Mouse (Mus musculus) neural tube, embryonic 14.5 days (tissue): ENCODE results near the gene Fam219b. TPM values are rescaled to one million over a fixed set of nuclear protein-coding genes. Genes with fewer than 3 reads are reported as not detected.
A peak's percentile ranks its signal among the peaks of the same experiment; 100 is the strongest.

Experiments used
- ATAC-seq: fragments of 200-750 bp; cut with Nextera tagmentation; 2 replicates; pipeline ENCODE4 v1.8.0; 2017; ENCODE audit warnings: low read depth, mild to moderate bottlenecking, moderate TSS enrichment, moderate library complexity
- H3K27ac ChIP-seq: fragments of 300-500 bp; sonication (generic); 2 replicates; pipeline ENCODE4 v1.5.1; 2014; ENCODE audit warnings: low read depth, mild to moderate bottlenecking, control low read depth, low read length, moderate library complexity, mixed read lengths
- H3K27me3 ChIP-seq: fragments of 300-500 bp; sonication (generic); 2 replicates; pipeline ENCODE4 v1.6.1; 2014; ENCODE audit warnings: low read length; ENCODE audit not compliant: control insufficient read depth, insufficient read depth
- H3K36me3 ChIP-seq: fragments of 300-500 bp; sonication (generic); 2 replicates; pipeline ENCODE4 v1.6.1; 2014; ENCODE audit warnings: low read length, mixed read lengths; ENCODE audit not compliant: control insufficient read depth, insufficient read depth
- H3K4me1 ChIP-seq: fragments of 300-500 bp; sonication (generic); 2 replicates; pipeline ENCODE4 v1.6.1; 2014; ENCODE audit warnings: low read length; ENCODE audit not compliant: control insufficient read depth, insufficient read depth
- H3K4me2 ChIP-seq: fragments of 300-500 bp; sonication (generic); 2 replicates; pipeline ENCODE4 v1.6.1; 2014; ENCODE audit warnings: mild to moderate bottlenecking, low read depth, low read length, control low read depth
- H3K4me3 ChIP-seq: fragments of 300-500 bp; sonication (generic); 2 replicates; pipeline ENCODE4 v1.5.1; 2014; ENCODE audit warnings: low read depth, low read length, control low read depth, mixed read lengths
- H3K9ac ChIP-seq: fragments of 300-500 bp; sonication (generic); replicated peaks from 2 replicates; pipeline ENCODE4 v1.6.1; 2014; ENCODE audit warnings: low read depth, mild to moderate bottlenecking, control low read depth, low read length, mixed read lengths
- H3K9me3 ChIP-seq: fragments of 300-500 bp; sonication (generic); 2 replicates; pipeline ENCODE4 v1.6.1; 2016; ENCODE audit warnings: low read length; ENCODE audit not compliant: control insufficient read depth
- WGBS: fragments of 180-500 bp; shearing (Covaris S2); extraction: QIAGEN DNeasy Blood & Tissue Kit; methylation state at CpG from one replicate; pipeline ENCODE4 v1.1.7; 2014; 5-methylcytosine and 5-hydroxymethylcytosine counted together
- polyA plus RNA-seq: library from polyadenylated mRNA; unstranded; fragments of >200 nt; fragmentation: Nextera tagmentation; extraction: Ambion mirVana; gene quantifications from 2 replicates; pipeline ENCODE4 v1.2.1, GENCODE M21; 2014

The Fam219b gene
- polyA plus RNA-seq = 23.7 and 24.0 TPM in 2 replicates

- H3K36me3 ChIP-seq = peaks cover 24% of the 10 kb centered on the region; the same call in 1 of the 2 replicates
- H3K9me3 ChIP-seq = no peaks in the 10 kb centered on the region
- peak within 1 kb of the TSS; percentile 90 for H3K9ac ChIP-seq
- peak within 1 kb of the TSS; percentile 90 for H3K27ac ChIP-seq
- no peaks in the 10 kb centered on the region for H3K27me3 ChIP-seq
- peaks cover 12% of the 10 kb centered on the region for H3K4me1 ChIP-seq
- H3K4me3 ChIP-seq = peak within 1 kb of the TSS; percentile 91
- WGBS = 2% methylated on average over 39 of the region's 45 CpGs
- peak; percentile 91 for ATAC-seq
- H3K4me2 ChIP-seq = peak within 1 kb of the TSS; percentile 82
Measured at GRCm38 (mm10) chr9:57537044-57537727, at the start of gene Fam219b. TSS of gene Fam219b (plus strand) at chr9:57537528.

- 81% methylated on average over 7 of the region's 7 CpGs for WGBS
- Histone ChIP-seq H3K27me3 (no peaks in the 10 kb centered on the region), H3K4me2 (no peak overlapping the region), H3K36me3 (no peaks in the 10 kb centered on the region), H3K4me1 (no peaks in the 10 kb centered on the region), H3K4me3 (no peak overlapping the region), H3K27ac (no peak overlapping the region), H3K9me3 (no peaks in the 10 kb centered on the region), H3K9ac (no peak overlapping the region)
- ATAC-seq = no peak
Measured at GRCm38 (mm10) chr9:57487807-57488206, 49.5 kb upstream of the Fam219b start.

GRCm38 (mm10) chr9:57493532-57493931, 43.8 kb upstream of the Fam219b start:
- H3K4me1 ChIP-seq = peaks cover 5% of the 10 kb centered on the region; the same call in 1 of the 2 replicates
- no peak overlapping the region for H3K4me2 ChIP-seq
- no peaks in the 10 kb centered on the region for H3K9me3 ChIP-seq
- no peak overlapping the region for H3K4me3 ChIP-seq
- H3K9ac ChIP-seq = no peak overlapping the region
- H3K27ac ChIP-seq = no peak overlapping the region
- H3K36me3 ChIP-seq = no peaks in the 10 kb centered on the region
- no peak for ATAC-seq
- WGBS = 86% methylated on average over 2 of the region's 2 CpGs
- no peaks in the 10 kb centered on the region for H3K27me3 ChIP-seq

- Histone ChIP-seq H3K36me3 (no peaks in the 10 kb centered on the region), H3K4me2 (no peak overlapping the region), H3K9me3 (no peaks in the 10 kb centered on the region), H3K4me1 (peaks cover 8% of the 10 kb centered on the region; the same call in 1 of the 2 replicates), H3K9ac (no peak overlapping the region), H3K4me3 (no peak overlapping the region), H3K27me3 (no peaks in the 10 kb centered on the region), H3K27ac (no peak overlapping the region)
- ATAC-seq = no peak
Measured at GRCm38 (mm10) chr9:57494970-57495369, 42.4 kb upstream of the Fam219b start.

- Histone ChIP-seq H3K9ac (no peak overlapping the region), H3K27me3 (peaks cover 3% of the 10 kb centered on the region; the same call in 1 of the 2 replicates), H3K4me1 (peaks cover 25% of the 10 kb centered on the region), H3K27ac (no peak overlapping the region), H3K4me3 (no peak overlapping the region), H3K9me3 (no peaks in the 10 kb centered on the region), H3K4me2 (no peak overlapping the region), H3K36me3 (no peaks in the 10 kb centered on the region)
- ATAC-seq = no peak
- 44% methylated on average over 5 of the region's 5 CpGs for WGBS
Measured at GRCm38 (mm10) chr9:57497236-57497635, 40.1 kb upstream of the Fam219b start.

GRCm38 (mm10) chr9:57498536-57498935, 38.8 kb upstream of the Fam219b start:
- Histone ChIP-seq H3K27ac (peak overlapping the region; percentile 10), H3K9ac (no peak overlapping the region)
- WGBS = 36% methylated on average over 7 of the region's 7 CpGs

GRCm38 (mm10) chr9:57501452-57501851, 35.9 kb upstream of the Fam219b start:
- H3K27ac ChIP-seq = peak overlapping the region; percentile 86
- WGBS = 7% methylated on average over 13 of the region's 13 CpGs
- peak overlapping the region; percentile 89 for H3K4me2 ChIP-seq
- H3K9ac ChIP-seq = peak overlapping the region; percentile 41
- H3K27me3 ChIP-seq = peaks cover 12% of the 10 kb centered on the region; the same call in 1 of the 2 replicates
- H3K36me3 ChIP-seq = no peaks in the 10 kb centered on the region
- H3K4me1 ChIP-seq = peaks cover 65% of the 10 kb centered on the region
- ATAC-seq = no peak
- H3K9me3 ChIP-seq = no peaks in the 10 kb centered on the region
- H3K4me3 ChIP-seq = peak overlapping the region; percentile 21

More at GRCm38 (mm10) chr9:57498536-57498935, 38.8 kb upstream of the Fam219b start:
- H3K4me1 ChIP-seq = peaks cover 38% of the 10 kb centered on the region
- H3K4me2 ChIP-seq = no peak overlapping the region
- no peak for ATAC-seq
- H3K4me3 ChIP-seq = no peak overlapping the region
- peaks cover 10% of the 10 kb centered on the region; the same call in 1 of the 2 replicates for H3K27me3 ChIP-seq
- no peaks in the 10 kb centered on the region for H3K9me3 ChIP-seq
- H3K36me3 ChIP-seq = no peaks in the 10 kb centered on the region

GRCm38 (mm10) chr9:57501861-57502260, 35.5 kb upstream of the Fam219b start:
- Histone ChIP-seq H3K4me1 (peaks cover 65% of the 10 kb centered on the region), H3K27me3 (peaks cover 12% of the 10 kb centered on the region; the same call in 1 of the 2 replicates), H3K36me3 (no peaks in the 10 kb centered on the region), H3K9ac (peak overlapping the region; percentile 41), H3K4me3 (peak overlapping the region; percentile 21), H3K27ac (peak overlapping the region; percentile 86), H3K9me3 (no peaks in the 10 kb centered on the region), H3K4me2 (peak overlapping the region; percentile 89)
- WGBS = under 1% methylated on average over 20 of the region's 20 CpGs
- peak; percentile 57 for ATAC-seq

GRCm38 (mm10) chr9:57502911-57503621, 34.3 kb upstream of the Fam219b start:
- peaks cover 12% of the 10 kb centered on the region; the same call in 1 of the 2 replicates for H3K27me3 ChIP-seq
- peak overlapping the region; percentile 37 for H3K4me3 ChIP-seq
- peak overlapping the region; percentile 18 for H3K9ac ChIP-seq
- no peak for ATAC-seq
- no peaks in the 10 kb centered on the region for H3K36me3 ChIP-seq
- WGBS = 2% methylated on average over 23 of the region's 23 CpGs
- H3K9me3 ChIP-seq = no peaks in the 10 kb centered on the region
- peak overlapping the region; percentile 89 for H3K4me2 ChIP-seq
- H3K4me1 ChIP-seq = peaks cover 64% of the 10 kb centered on the region
- H3K27ac ChIP-seq = peak overlapping the region; percentile 86; the same call in 1 of the 2 replicates
